Mouse (Mus musculus): ENCODE measurements at regions not wholly inside any gene's neighbourhood (a gene's known extent, or its start where the extent isn't known, plus 50 kb on each side); places are given as distances from the start of the nearest gene placed in this dataset.

DNA sequence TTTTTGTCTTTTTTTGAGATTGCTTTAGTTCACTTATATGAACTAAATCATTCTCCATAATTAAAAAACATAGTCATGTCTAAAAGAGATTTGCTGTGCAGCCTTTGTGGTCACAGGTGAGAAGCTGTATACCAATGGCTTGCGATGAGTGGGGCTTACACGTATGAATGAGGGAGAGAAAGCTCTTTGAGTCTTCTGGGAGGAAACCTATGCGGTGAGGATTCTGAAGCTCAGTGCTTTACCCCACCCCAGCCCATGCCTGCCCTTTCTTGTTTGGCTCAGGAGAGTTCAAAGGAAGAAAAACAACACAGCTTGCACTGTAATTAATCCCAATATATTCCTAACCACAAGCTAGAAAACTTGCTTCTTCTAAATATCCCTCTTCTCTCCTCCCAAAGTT is 53.4 kb upstream of the Mbnl1 start:
- H3K27ac ChIP-seq: no peak overlapping the region
- H3K4me3 ChIP-seq: no peak overlapping the region
- no peak for DNase-seq (ENCODE audit: extremely low spot score in 1 of 2, low spot score in 2 of 2)
- intact Hi-C loops (cut with DNase I): no loop called here
- no peak for TF ChIP-seq CTCF (IDR thresholded peaks at IDR 0.05)
